Mouse (Mus musculus): ENCODE results near the gene Kcnh2. TPM values are rescaled to one million over a fixed set of nuclear protein-coding genes. Genes with fewer than 3 reads are reported as not detected.

Gene Kcnh2
- polyA plus RNA-seq, 1 experiment: 2.9 TPM

DNA sequence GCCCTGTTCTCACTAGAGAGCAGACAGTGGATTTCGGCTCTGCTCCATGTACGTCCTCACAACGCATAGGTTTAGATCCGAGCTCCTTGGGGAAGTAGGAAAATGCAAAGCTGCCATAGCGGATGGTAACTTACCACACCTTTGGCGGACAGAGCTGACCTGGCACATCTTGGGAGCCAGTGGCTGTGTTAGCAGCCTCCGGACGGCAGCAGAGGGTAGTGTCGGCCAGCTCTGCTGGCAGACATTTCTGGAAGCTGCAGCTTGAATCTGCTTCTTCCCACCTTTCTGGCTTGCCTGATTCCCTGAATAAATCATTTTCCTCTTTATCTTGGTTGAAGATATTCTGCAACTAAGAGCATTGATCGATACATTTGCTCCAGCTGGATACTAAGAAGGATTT is 73.2 kb downstream of the Kcnh2 start:
- H3K27ac ChIP-seq (ENCODE audit: insufficient read depth, low read length): no peak overlapping the region

GRCm38 (mm10) chr5:24273683-24274621 is 77.5 kb downstream of the Kcnh2 start:
- TF ChIP-seq CTCF (IDR thresholded peaks at IDR 0.05; ENCODE audit: borderline replicate concordance, insufficient read depth, low read length) (no peak), POLR2A (IDR thresholded peaks at IDR 0.05; ENCODE audit: low read depth, low read length) (no peak)
- no peak overlapping the region for H3K4me3 ChIP-seq (ENCODE audit: insufficient read depth, low read length)
- H3K27ac ChIP-seq (ENCODE audit: insufficient read depth, low read length): peak overlapping the region; percentile 76
- H3K4me1 ChIP-seq (ENCODE audit: control insufficient read depth, insufficient read depth, low read length): peaks cover 14% of the 10 kb centered on the region

More for the DNA sequence above, 73.2 kb downstream of the Kcnh2 start:
- Histone ChIP-seq H3K4me3 (ENCODE audit: insufficient read depth, low read length) (no peak overlapping the region), H3K4me1 (ENCODE audit: control insufficient read depth, insufficient read depth, low read length) (peaks cover 14% of the 10 kb centered on the region)
- no peak for TF ChIP-seq CTCF (IDR thresholded peaks at IDR 0.05; ENCODE audit: borderline replicate concordance, insufficient read depth, low read length)
- no peak for TF ChIP-seq POLR2A (IDR thresholded peaks at IDR 0.05; ENCODE audit: low read depth, low read length)

GRCm38 (mm10) chr5:24270941-24271340 is 80.5 kb downstream of the Kcnh2 start:
- TF ChIP-seq POLR2A (IDR thresholded peaks at IDR 0.05; ENCODE audit: low read depth, low read length) (no peak), CTCF (IDR thresholded peaks at IDR 0.05; ENCODE audit: borderline replicate concordance, insufficient read depth, low read length) (no peak)
- Histone ChIP-seq H3K4me1 (ENCODE audit: control insufficient read depth, insufficient read depth, low read length) (peaks cover 16% of the 10 kb centered on the region), H3K4me3 (ENCODE audit: insufficient read depth, low read length) (no peak overlapping the region), H3K27ac (ENCODE audit: insufficient read depth, low read length) (no peak overlapping the region)

Other genes with a start within 250 kb of the Kcnh2 start
- 13.6 and 16.2 TPM in 2 replicates for gene Nupl2, start 186.6 kb downstream of the Kcnh2 start, polyA plus RNA-seq (2011; ENCODE audit: insufficient read length, low read depth, missing spikeins)
- gene Nos3, start 13.2 kb upstream of the Kcnh2 start, polyA plus RNA-seq (2011; ENCODE audit: insufficient read length, low read depth, missing spikeins): 0.12 TPM in 1 of 2 replicates, not detected in the other
- gene Atg9b, start 40.5 kb upstream of the Kcnh2 start, polyA plus RNA-seq (2011; ENCODE audit: insufficient read length, low read depth, missing spikeins): 0.39 and 1.0 TPM in 2 replicates
- gene Abcb8, start 42.1 kb upstream of the Kcnh2 start, polyA plus RNA-seq (2011; ENCODE audit: insufficient read length, low read depth, missing spikeins): 10.6 and 11.7 TPM in 2 replicates
- gene Asic3, start 61.8 kb upstream of the Kcnh2 start, polyA plus RNA-seq (2011; ENCODE audit: insufficient read length, low read depth, missing spikeins): 2.3 and 3.5 TPM in 2 replicates
- gene Cdk5, start 71.9 kb upstream of the Kcnh2 start, polyA plus RNA-seq (2011; ENCODE audit: insufficient read length, low read depth, missing spikeins): 70.7 and 76.7 TPM in 2 replicates
- 59.0 and 69.3 TPM in 2 replicates for gene Slc4a2, start 72.2 kb upstream of the Kcnh2 start, polyA plus RNA-seq (2011; ENCODE audit: insufficient read length, low read depth, missing spikeins)
- 63.3 and 91.1 TPM in 2 replicates for gene Fastk, start 93.7 kb upstream of the Kcnh2 start, polyA plus RNA-seq (2011; ENCODE audit: insufficient read length, low read depth, missing spikeins)
- 5.9 and 9.8 TPM in 2 replicates for gene Tmub1, start 96.2 kb upstream of the Kcnh2 start, polyA plus RNA-seq (2011; ENCODE audit: insufficient read length, low read depth, missing spikeins)
- 31.2 and 38.7 TPM in 2 replicates for gene Agap3, start 100.6 kb upstream of the Kcnh2 start, polyA plus RNA-seq (2011; ENCODE audit: insufficient read length, low read depth, missing spikeins)
- gene Gbx1, start 175.6 kb upstream of the Kcnh2 start, polyA plus RNA-seq (2011; ENCODE audit: insufficient read length, low read depth, missing spikeins): not detected in 2 replicates
- not detected in 2 replicates for gene Asb10, start 189.4 kb upstream of the Kcnh2 start, polyA plus RNA-seq (2011; ENCODE audit: insufficient read length, low read depth, missing spikeins)
- gene 4931409K22Rik, start 205.2 kb upstream of the Kcnh2 start, polyA plus RNA-seq (2011; ENCODE audit: insufficient read length, low read depth, missing spikeins): not detected in 2 replicates
- 69.3 and 73.4 TPM in 2 replicates for gene Abcf2, start 225.9 kb upstream of the Kcnh2 start, polyA plus RNA-seq (2011; ENCODE audit: insufficient read length, low read depth, missing spikeins)
- gene Chpf2, start 235.1 kb upstream of the Kcnh2 start, polyA plus RNA-seq (2011; ENCODE audit: insufficient read length, low read depth, missing spikeins): 45.5 and 54.6 TPM in 2 replicates